Mouse (Mus musculus): ENCODE results near the gene Igfals. TPM values are rescaled to one million over a fixed set of nuclear protein-coding genes. Genes with fewer than 3 reads are reported as not detected.

The Igfals gene
- polyA plus RNA-seq, 1 experiment from 2014 or later, result 0.93 TPM

DNA sequence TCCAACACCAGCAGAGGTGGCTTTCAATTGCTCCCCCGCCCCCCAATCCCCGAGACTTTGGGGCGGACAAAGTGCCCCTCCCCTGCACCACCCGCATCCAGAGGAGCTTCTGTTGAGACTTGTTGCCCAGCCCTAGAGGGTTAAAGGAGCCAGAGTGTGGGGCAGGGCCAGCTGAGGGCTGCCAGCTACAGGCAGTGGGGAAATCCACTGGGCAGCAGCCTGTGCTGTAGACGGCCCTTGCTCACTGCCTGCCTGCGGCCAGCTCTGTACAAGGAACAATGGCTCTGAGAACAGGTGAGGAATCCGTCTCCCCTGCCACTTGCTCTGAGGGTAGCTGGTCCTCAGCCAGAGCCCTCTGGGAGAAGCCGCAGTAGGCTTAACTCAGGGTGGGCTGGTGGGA is 12.7 kb downstream of the Igfals start:
- no peak overlapping the region for H3K4me2 ChIP-seq
- no peaks in the 10 kb centered on the region for H3K27me3 ChIP-seq (ENCODE audit: insufficient read depth, low read length)
- no peaks in the 10 kb centered on the region for H3K9me3 ChIP-seq (ENCODE audit: low read depth, low read length)
- H3K9ac ChIP-seq, result no peak overlapping the region
- no peak for TF ChIP-seq CTCF (IDR thresholded peaks at IDR 0.05; ENCODE audit: low read depth)
- H3K4me3 ChIP-seq (ENCODE audit: low read depth, low read length), result no peak overlapping the region
- WGBS, result 65% methylated on average over 8 of the region's 8 CpGs
- peak overlapping the region; percentile 54; the same call in 1 of the 2 replicates for H3K27ac ChIP-seq (ENCODE audit: low read depth)
- H3K4me1 ChIP-seq (ENCODE audit: insufficient read depth), result no peaks in the 10 kb centered on the region
- peaks cover 15% of the 10 kb centered on the region; the same call in 1 of the 2 replicates for H3K36me3 ChIP-seq (ENCODE audit: insufficient read depth)
- ATAC-seq (ENCODE audit: insufficient read depth) (0 out of 2 replicates have a peak, but pooled peaks have one; percentile 19), DNase-seq (no peak)

DNA sequence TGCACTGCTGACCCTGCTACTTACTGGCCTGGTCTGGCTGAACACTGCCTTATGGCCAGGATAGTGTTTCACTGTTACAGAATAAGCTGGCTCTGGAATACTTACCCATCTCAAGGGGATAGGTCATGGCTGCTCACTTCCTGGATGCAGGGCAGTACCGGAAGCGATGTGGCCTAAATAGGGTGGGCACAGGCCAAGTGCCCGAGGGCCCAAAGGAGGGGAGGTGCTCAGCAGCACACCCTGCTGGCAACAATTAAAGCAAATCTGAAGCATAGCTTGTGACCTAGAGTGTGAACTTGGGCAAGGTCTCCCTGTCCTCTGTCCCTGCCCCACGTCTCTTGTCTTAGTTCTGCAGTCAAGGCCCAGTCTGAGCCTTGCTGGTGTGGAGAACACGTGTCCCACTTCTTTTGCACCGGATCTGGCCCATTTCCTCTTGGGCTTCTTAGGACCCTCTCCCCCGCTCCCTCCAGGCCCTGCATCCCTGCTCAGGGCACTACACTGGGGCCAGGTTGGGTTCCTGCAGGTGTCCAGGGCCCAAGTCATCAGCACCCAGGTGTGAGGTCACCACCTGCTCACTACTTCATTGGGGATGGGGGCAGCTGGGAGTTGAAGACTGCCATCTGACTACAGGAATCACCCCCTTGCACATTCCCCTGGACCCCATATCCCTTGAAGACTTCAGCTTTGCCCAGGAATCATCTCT is 16.1 kb downstream of the Igfals start:
- Histone ChIP-seq H3K27me3 (ENCODE audit: insufficient read depth, low read length) (no peaks in the 10 kb centered on the region), H3K9ac (no peak overlapping the region), H3K4me1 (ENCODE audit: insufficient read depth) (0 out of 2 replicates have a peak, but pooled peaks cover 4% of the 10 kb centered on the region), H3K36me3 (ENCODE audit: insufficient read depth) (peaks cover 17% of the 10 kb centered on the region; the same call in 1 of the 2 replicates), H3K4me3 (ENCODE audit: low read depth, low read length) (no peak overlapping the region), H3K9me3 (ENCODE audit: low read depth, low read length) (no peaks in the 10 kb centered on the region), H3K4me2 (no peak overlapping the region), H3K27ac (ENCODE audit: low read depth) (no peak overlapping the region)
- 45% methylated on average over 7 of the region's 7 CpGs for WGBS
- TF ChIP-seq CTCF (IDR thresholded peaks at IDR 0.05; ENCODE audit: low read depth), result peak; percentile 69
- DNase-seq (peak; percentile 50), ATAC-seq (ENCODE audit: insufficient read depth) (no peak)

DNA sequence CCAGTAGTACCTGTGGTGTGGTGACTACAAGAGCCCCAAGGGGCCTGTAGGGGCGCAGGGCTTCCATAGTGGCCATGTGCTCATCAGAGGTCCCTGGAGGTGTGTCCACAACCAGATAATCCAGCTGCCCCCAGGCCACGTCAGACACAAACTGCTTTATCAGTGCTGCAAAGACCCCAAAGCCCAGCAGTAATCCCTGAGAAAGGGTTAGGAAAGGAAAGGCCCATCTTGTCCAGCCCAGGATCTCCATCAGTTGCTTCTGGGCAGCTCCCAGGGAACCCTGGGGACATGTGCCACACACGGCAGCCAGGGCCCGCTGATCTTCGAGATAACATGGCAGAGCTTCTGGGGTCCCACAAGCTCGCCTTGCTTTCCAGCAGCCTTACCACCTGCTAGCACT is 18.6 kb downstream of the Igfals start:
- WGBS, result 84% methylated on average over 6 of the region's 6 CpGs
- Histone ChIP-seq H3K4me2 (no peak overlapping the region), H3K36me3 (ENCODE audit: insufficient read depth) (peaks cover 28% of the 10 kb centered on the region), H3K9me3 (ENCODE audit: low read depth, low read length) (no peaks in the 10 kb centered on the region), H3K9ac (no peak overlapping the region), H3K27ac (ENCODE audit: low read depth) (no peak overlapping the region), H3K4me3 (ENCODE audit: low read depth, low read length) (no peak overlapping the region), H3K4me1 (ENCODE audit: insufficient read depth) (peaks cover 13% of the 10 kb centered on the region), H3K27me3 (ENCODE audit: insufficient read depth, low read length) (no peaks in the 10 kb centered on the region)
- TF ChIP-seq CTCF (IDR thresholded peaks at IDR 0.05; ENCODE audit: low read depth), result no peak
- ATAC-seq (ENCODE audit: insufficient read depth) (no peak), DNase-seq (no peak)

DNA sequence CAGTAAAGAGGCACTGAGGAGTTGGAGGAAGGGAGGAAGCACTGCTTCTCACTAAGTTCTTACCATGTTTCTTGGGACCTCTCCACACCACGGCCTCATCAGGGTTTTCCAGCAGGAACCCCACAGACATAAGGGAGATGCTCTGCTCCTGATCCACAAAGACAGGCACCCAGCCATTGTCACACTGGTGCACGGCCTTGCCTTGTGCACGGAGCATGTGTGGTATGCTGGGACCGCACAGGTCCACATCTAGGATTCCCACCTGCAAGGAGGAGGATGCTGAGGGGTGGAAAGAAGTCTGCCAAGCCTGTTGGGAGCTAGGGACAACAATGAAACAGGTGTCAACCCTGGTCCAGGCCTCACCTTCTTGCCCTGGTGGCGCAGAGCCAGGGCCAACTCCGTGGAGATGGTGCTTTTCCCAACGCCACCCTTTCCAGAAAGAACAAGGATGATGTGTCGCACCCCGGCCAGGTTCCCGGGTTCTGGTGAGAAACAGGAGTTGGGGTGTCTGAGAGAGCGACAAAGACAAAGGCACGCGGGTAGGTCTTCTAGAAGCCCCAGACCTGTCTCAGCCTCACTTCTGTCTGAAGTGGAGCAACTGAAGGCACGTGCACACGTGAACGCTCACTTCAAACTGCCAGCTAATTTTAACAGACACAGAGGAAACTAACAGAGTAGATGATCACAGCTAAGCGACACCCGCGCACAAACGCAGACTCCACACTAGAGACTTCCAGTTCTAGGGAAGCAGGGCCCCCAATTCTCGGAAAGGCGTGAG is 19.7 kb downstream of the Igfals start:
- no peak for TF ChIP-seq CTCF (IDR thresholded peaks at IDR 0.05; ENCODE audit: low read depth)
- peaks cover 39% of the 10 kb centered on the region for H3K36me3 ChIP-seq (ENCODE audit: insufficient read depth)

DNA sequence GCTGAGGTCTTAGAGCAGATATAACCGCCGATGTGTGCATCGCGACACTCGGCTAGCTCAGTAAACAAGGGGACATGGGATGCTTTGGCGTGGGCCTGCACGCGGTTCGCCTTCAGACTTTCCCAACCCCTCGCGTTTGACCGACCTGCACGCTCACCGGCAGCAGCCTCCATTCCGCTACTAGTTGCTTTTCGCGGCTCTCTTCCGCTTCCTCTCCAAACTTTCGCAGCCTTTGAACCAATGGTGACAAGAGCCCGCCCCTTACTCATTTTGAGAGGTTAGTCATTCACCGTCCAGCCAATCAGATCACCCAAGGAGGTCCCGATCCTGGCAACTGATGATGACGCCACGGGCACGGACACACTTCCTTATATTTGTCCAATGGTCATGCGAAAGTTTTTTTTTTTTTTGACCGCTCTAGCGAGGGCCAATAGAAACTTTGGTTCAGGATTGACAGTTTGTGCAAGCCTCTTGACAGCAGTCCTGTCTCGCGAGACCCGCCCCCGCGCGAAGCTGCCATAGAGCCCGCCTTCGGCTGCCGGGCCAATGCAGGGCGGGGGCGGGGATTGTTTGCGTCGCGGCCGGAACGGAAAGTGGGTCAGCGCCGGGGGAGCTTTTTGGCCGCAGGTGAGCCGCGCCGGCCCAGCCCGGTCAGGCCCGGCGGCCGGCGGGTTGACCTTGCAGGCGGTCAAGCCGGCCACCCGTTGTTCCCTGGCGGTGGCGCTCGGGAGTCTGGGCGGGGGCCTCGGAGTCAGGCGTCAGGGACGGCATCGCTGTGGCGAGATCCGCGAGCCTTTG is 20.5 kb downstream of the Igfals start, which contains the start of the genes Nubp2 and Spsb3:
TSS of gene Nubp2 (minus strand) at position 216 of the 798 bp plus-strand sequence.
TSS of gene Spsb3 (plus strand) at position 510 of the 798 bp plus-strand sequence.
- Histone ChIP-seq H3K27me3 (ENCODE audit: insufficient read depth, low read length) (no peaks in the 10 kb centered on the region), H3K4me1 (ENCODE audit: insufficient read depth) (peaks cover 13% of the 10 kb centered on the region), H3K9ac (peak within 1 kb of the TSS; percentile 82), H3K4me2 (peak within 1 kb of the TSS; percentile 88), H3K9me3 (ENCODE audit: low read depth, low read length) (no peaks in the 10 kb centered on the region), H3K36me3 (ENCODE audit: insufficient read depth) (peaks cover 46% of the 10 kb centered on the region), H3K27ac (ENCODE audit: low read depth) (peak within 1 kb of the TSS; percentile 9; the same call in 1 of the 2 replicates), H3K4me3 (ENCODE audit: low read depth, low read length) (peak within 1 kb of the TSS; percentile 70)
- WGBS, result under 1% methylated on average over 69 of the region's 69 CpGs
- DNase-seq, result peak; percentile 100
- TF ChIP-seq CTCF (IDR thresholded peaks at IDR 0.05; ENCODE audit: low read depth), result no peak
- peak; percentile 96 for ATAC-seq (ENCODE audit: insufficient read depth)

More for the DNA sequence above, 19.7 kb downstream of the Igfals start:
- Histone ChIP-seq H3K27me3 (ENCODE audit: insufficient read depth, low read length) (no peaks in the 10 kb centered on the region), H3K27ac (ENCODE audit: low read depth) (no peak overlapping the region), H3K9me3 (ENCODE audit: low read depth, low read length) (no peaks in the 10 kb centered on the region), H3K4me1 (ENCODE audit: insufficient read depth) (peaks cover 13% of the 10 kb centered on the region), H3K4me3 (ENCODE audit: low read depth, low read length) (peak overlapping the region; percentile 70), H3K9ac (peak overlapping the region; percentile 69), H3K4me2 (peak overlapping the region; percentile 87)
- ATAC-seq (ENCODE audit: insufficient read depth), result no peak
- 21% methylated on average over 22 of the region's 22 CpGs for WGBS
- DNase-seq, result no peak

DNA sequence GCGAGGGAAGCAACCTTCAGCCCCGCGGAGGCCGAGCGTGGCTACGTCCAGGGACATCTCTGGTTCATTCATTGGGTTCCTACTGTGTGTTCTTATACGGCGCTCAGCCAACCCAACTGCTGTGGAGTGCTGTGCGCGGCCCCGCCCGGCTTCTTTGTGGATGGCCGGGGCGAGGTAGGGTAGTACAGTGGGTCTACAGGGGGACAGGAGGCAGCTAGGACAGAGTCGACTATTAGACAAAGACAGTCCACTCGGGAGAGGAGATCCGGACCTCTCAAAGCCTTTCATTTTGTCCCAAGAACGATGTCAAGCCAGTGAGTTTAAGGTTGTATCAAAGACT is 21.1 kb downstream of the Igfals start:
- peak overlapping the region; percentile 82 for H3K9ac ChIP-seq
- H3K27ac ChIP-seq (ENCODE audit: low read depth), result peak overlapping the region; percentile 9; the same call in 1 of the 2 replicates
- peak; percentile 24 for ATAC-seq (ENCODE audit: insufficient read depth)
- H3K27me3 ChIP-seq (ENCODE audit: insufficient read depth, low read length), result no peaks in the 10 kb centered on the region
- TF ChIP-seq CTCF (IDR thresholded peaks at IDR 0.05; ENCODE audit: low read depth), result no peak
- DNase-seq, result no peak
- peaks cover 13% of the 10 kb centered on the region for H3K4me1 ChIP-seq (ENCODE audit: insufficient read depth)
- under 1% methylated on average over 18 of the region's 18 CpGs for WGBS
- H3K4me2 ChIP-seq, result peak overlapping the region; percentile 88
- H3K9me3 ChIP-seq (ENCODE audit: low read depth, low read length), result no peaks in the 10 kb centered on the region
- H3K4me3 ChIP-seq (ENCODE audit: low read depth, low read length), result peak overlapping the region; percentile 70
- H3K36me3 ChIP-seq (ENCODE audit: insufficient read depth), result peaks cover 52% of the 10 kb centered on the region

Measured in lung, embryonic 14.5 days (tissue).